Comparison of ENCODE assay signal across 12 mouse cellular contexts in genomic region chr6:119333202-119333601, GRCm38 (mm10). TPM values are rescaled to one million over a fixed set of nuclear protein-coding genes. Genes with fewer than 3 reads are reported as not detected.
DNase-seq lines count a peak whose midpoint lies in the region; ATAC-seq and TF ChIP-seq lines count a peak whose summit lies in the region.
"Had no signal": no experiment of that assay in that cellular context is flagged by ENCODE, and none has a peak within 500 bp of the region (broad histone marks: within the 10 kb centered on the region; RNA-seq: fewer than 3 reads in every experiment).

No protein-coding gene starts in this region.

- ATAC-seq in Patski: peak; percentile 61
- peak; percentile 39; the same call in 1 of the 2 replicates for ATAC-seq in lung, embryonic 16.5 days (ENCODE audit: low read depth)

- in situ Hi-C loops in Patski (cut with MboI; ENCODE audit: low pct_unique_long_range_greater_than_20kb): no loop called here

- POLR2A ChIA-PET in Patski (lab: Charles Lee): no interaction called here

- no peak overlapping the region for H3K27ac ChIP-seq in lung, embryonic 16.5 days (ENCODE audit: low read length)
- H3K27ac ChIP-seq: limb, embryonic 12.5 days had no signal

- no peak overlapping the region for H3K4me3 ChIP-seq in lung, embryonic 16.5 days (ENCODE audit: low read length)
- H3K4me3 ChIP-seq: limb, embryonic 12.5 days had no signal

- H3K9me3 ChIP-seq in lung, embryonic 16.5 days (ENCODE audit: control insufficient read depth, low read length): no peaks in the 10 kb centered on the region
- H3K9me3 ChIP-seq: limb, embryonic 12.5 days had no signal

- H3K9ac ChIP-seq in lung, embryonic 16.5 days (ENCODE audit: low read length): no peak overlapping the region
- H3K9ac ChIP-seq: limb, embryonic 12.5 days had no signal

- no peak overlapping the region for H3K4me2 ChIP-seq in lung, embryonic 16.5 days (ENCODE audit: low read depth, low read length)
- H3K4me2 ChIP-seq: limb, embryonic 12.5 days; midbrain, embryonic 11.5 days had no signal

- peak; percentile 72 to 84 for DNase-seq in adrenal gland, adult (ENCODE audit: inconsistent age in 2 of 2, low spot score in 1 of 2)
- DNase-seq in adrenal gland, postnatal 4 days (ENCODE audit: low spot score in 2 of 2): no peak
- DNase-seq in Patski (ENCODE audit: low read depth, low spot score): peak; percentile 76
- peak; percentile 33 for DNase-seq in kidney, adult 18-20 months
- DNase-seq in layer of hippocampus, adult 9-10 months (ENCODE audit: low spot score): no peak
- DNase-seq in thymus, postnatal 10 days (ENCODE audit: low spot score in 2 of 2): no peak
- DNase-seq in testis, postnatal 10 days (ENCODE audit: low spot score): no peak
- DNase-seq: cerebellum, postnatal 36 days; thymus, postnatal 4 days had no signal

- H3K36me3 ChIP-seq in lung, embryonic 16.5 days (ENCODE audit: control insufficient read depth, insufficient read depth, low read length): no peaks in the 10 kb centered on the region
- H3K36me3 ChIP-seq: limb, embryonic 12.5 days had no signal

- no peaks in the 10 kb centered on the region for H3K27me3 ChIP-seq in Patski
- peaks cover 27% of the 10 kb centered on the region for H3K27me3 ChIP-seq in lung, embryonic 16.5 days (ENCODE audit: control insufficient read depth, insufficient read depth, low read depth, low read length)

- 1% methylated on average over 3 of the region's 3 CpGs for WGBS in lung, embryonic 16.5 days

- CTCF ChIA-PET in Patski (lab: Charles Lee): no interaction called here

- no peak for TF ChIP-seq CTCF in Patski (IDR thresholded peaks at IDR 0.05)

- peaks cover 24% of the 10 kb centered on the region for H3K4me1 ChIP-seq in lung, embryonic 16.5 days (replicated peaks; ENCODE audit: control insufficient read depth, insufficient read depth, low read length)

RNA-seq across cellular contexts. Expression of gene Lrtm2, which starts 2.6 kb away (rescaled TPM):
- total RNA-seq in adrenal gland, postnatal 4 days (2021): under 1 TPM; 0.25 to 0.87 TPM
- polyA plus RNA-seq in Patski (2021): 1.1 TPM
- 0.04 and 0.18 TPM in 2 replicates for polyA plus RNA-seq in lung, embryonic 16.5 days (2015; fragmentation: Nextera tagmentation; extraction: Ambion mirVana)
- polyA plus RNA-seq: limb, embryonic 12.5 days; midbrain, embryonic 11.5 days had no signal

Comparison
In these comparisons a context has a peak if more than half of its experiments do, and no peak if none do; other contexts are left out.
1. DNase-seq: peak in adrenal gland, adult (2 of 2), Patski (single experiment) and kidney, adult 18-20 months (single experiment); none in adrenal gland, postnatal 4 days (0 of 2), layer of hippocampus, adult 9-10 months (single experiment), thymus, postnatal 10 days (0 of 2) and testis, postnatal 10 days (single experiment).